Mouse (Mus musculus) thymus, postnatal 0 days (tissue): Measurements from ENCODE around the gene Mindy2. TPM values are rescaled to one million over a fixed set of nuclear protein-coding genes. Genes with fewer than 3 reads are reported as not detected.
A peak's percentile ranks its signal among the peaks of the same experiment; 100 is the strongest.

Source experiments
- DNase-seq: peaks from one replicate; pipeline ENCODE4 v3.0.0-alpha.2; 2015; ENCODE audit warnings: low spot score
- polyA plus RNA-seq: library from polyadenylated mRNA; unstranded; fragments of >200 nt; fragmentation: Nextera tagmentation; extraction: Ambion mirVana; gene quantifications from 2 replicates; pipeline ENCODE4 v1.2.1, GENCODE M21; 2015

Mindy2 gene
- 16.1 and 25.1 TPM in 2 replicates for polyA plus RNA-seq

GRCm38 (mm10) chr9:70657013-70657967 is at the start of gene Mindy2:
TSS of gene Mindy2 (minus strand) at chr9:70657174.
- DNase-seq = peak; percentile 100

- DNase-seq = no peak
Measured at GRCm38 (mm10) chr9:70706444-70706843, 49.5 kb upstream of the Mindy2 start.

DNA sequence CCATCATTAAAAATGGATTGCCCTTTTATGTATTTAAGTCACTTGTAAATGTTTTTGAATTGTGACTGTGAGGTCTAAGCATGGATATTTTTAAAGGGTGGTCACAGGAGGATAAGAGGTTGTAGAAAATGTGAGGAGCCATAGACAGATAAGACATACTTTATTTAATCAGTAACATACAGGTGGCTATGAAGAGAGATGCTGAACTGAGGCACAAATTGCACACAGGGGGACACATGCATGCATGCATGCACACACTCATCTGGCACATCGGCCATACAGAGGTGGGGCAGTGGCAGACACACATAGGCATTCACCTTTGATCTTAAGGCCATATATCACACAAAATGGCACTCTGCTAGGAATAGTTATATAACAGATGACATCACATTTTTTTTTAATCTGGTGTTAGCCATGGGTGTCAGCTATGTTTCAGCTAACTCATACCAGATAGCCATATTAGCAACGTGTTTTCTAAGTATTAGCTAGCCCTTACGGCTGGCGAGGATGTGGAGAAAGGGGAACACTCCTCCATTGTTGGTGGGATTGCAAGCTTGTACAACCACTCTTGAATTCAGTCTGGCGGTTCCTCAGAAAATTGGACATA is 46.7 kb upstream of the Mindy2 start:
- no peak for DNase-seq

GRCm38 (mm10) chr9:70698090-70698489 is 41.1 kb upstream of the Mindy2 start:
- no peak for DNase-seq

GRCm38 (mm10) chr9:70695723-70696122 is 38.7 kb upstream of the Mindy2 start:
- no peak for DNase-seq

- DNase-seq = no peak
Measured at GRCm38 (mm10) chr9:70691772-70692693, 35.1 kb upstream of the Mindy2 start.

GRCm38 (mm10) chr9:70690579-70690978 is 33.6 kb upstream of the Mindy2 start:
- no peak for DNase-seq

- DNase-seq = no peak
Measured at GRCm38 (mm10) chr9:70689926-70690325, 33.0 kb upstream of the Mindy2 start.

GRCm38 (mm10) chr9:70688301-70688968 is 31.5 kb upstream of the Mindy2 start:
- DNase-seq = no peak

GRCm38 (mm10) chr9:70682202-70682601 is 25.2 kb upstream of the Mindy2 start:
- DNase-seq = no peak

- DNase-seq = no peak
Measured at GRCm38 (mm10) chr9:70679132-70680091, 22.4 kb upstream of the Mindy2 start.

GRCm38 (mm10) chr9:70678682-70679131 is 21.7 kb upstream of the Mindy2 start, which contains the start of gene Adam10:
TSS of gene Adam10 (plus strand) at chr9:70678997.
- peak; percentile 99 for DNase-seq

GRCm38 (mm10) chr9:70675961-70676360 is 19.0 kb upstream of the Mindy2 start:
- no peak for DNase-seq

GRCm38 (mm10) chr9:70675117-70675516 is 18.1 kb upstream of the Mindy2 start:
- no peak for DNase-seq

DNA sequence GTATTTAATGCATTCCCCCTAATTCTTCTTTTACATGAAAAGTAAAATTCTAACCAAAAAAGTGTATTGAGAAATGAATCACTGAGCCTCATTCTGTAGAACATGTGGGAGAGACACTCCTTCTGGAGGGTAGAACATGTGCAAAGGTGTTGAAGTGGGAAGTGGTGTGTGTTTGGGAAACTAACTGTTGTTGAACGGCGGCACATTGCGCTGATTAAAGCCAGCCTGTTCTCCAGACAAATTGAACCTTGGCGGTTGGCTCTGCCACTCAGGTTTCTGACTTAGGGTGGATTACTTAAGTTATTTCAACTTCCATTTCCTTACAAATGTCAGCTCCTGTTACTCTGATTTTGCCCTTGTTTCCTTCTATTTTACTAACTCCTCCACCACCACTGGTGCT is 16.7 kb upstream of the Mindy2 start:
- no peak for DNase-seq

DNA sequence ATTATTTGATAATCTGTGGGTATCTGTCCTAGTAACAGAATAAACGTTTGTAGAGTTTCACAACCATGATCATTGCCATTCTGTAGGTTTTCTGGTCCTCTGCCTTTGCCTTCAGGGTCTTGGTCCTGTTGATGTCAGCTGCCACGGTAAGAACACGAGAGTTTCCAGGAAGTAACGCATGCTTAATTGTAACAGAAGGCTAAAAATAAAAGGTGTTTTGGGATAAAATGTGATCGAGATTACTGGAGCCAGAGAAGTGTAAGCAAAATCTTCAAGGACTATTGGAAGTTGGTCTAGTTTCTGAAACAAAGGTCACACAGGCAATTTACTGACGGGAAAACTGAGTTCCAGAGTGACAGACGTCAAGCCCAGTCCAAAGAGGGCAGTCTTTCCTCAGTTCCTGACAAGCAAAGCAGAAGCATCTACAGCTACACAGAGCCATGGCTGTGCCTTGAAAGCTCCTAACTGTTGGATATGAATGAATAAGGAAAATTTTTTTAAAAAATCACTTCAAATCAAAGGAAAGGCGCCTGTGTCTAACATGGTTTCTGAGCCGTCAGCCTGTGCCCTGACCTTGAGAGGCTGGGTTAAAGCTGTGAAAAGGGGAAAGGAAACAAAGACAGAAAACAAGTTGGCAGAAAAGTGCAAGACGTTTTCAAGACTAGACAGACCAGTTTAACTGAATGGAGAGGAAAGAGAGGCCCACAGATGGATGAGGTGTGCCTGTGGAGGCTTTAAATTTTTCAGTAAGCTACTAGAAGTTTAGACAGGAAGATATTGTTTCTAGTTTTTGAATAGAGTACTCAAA is 15.0 kb upstream of the Mindy2 start:
- peak; percentile 50 for DNase-seq

DNA sequence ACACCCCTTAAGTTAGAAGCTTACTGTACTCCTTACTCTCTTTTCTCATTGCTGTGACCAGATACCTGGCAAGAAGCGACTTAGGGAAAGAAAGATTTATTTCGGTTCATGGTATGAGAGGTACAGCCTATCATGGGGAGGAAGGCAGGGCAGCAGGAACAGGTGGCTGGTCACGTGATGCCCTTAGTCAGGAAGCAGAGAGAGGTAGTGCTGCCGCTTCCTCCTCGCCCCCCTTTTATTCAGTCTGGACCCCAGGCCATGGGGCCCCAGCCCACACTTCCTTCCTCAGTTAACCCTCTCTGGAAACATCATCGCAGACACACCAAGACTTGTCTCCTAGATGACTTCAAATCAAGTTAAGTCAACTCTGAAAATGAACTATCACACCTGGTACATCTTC is 14.3 kb upstream of the Mindy2 start:
- DNase-seq = peak; percentile 79

- DNase-seq = no peak
Measured at GRCm38 (mm10) chr9:70670381-70670780, 13.4 kb upstream of the Mindy2 start.

GRCm38 (mm10) chr9:70669197-70669596 is 12.2 kb upstream of the Mindy2 start:
- DNase-seq = no peak
